8 mouse cellular contexts compared by ENCODE assay signal in genomic region chr13:3610118-3610794, GRCm38 (mm10). TPM values are rescaled to one million over a fixed set of nuclear protein-coding genes. Genes with fewer than 3 reads are reported as not detected.
A peak's percentile ranks its signal among the peaks of the same experiment; 100 is the strongest.
DNase-seq lines count a peak whose midpoint lies in the region; ATAC-seq and TF ChIP-seq lines count a peak whose summit lies in the region.

No protein-coding gene starts in this region.

- H3K4me1 ChIP-seq in E14TG2a.4 (replicated peaks; ENCODE audit: low read depth, low read length) = 0 out of 2 replicates have a peak, but pooled peaks cover 3% of the 10 kb centered on the region
- H3K4me1 ChIP-seq in intestine, embryonic 16.5 days (ENCODE audit: control insufficient read depth, insufficient read depth, low read length) = 0 out of 2 replicates have a peak, but pooled peaks cover 3% of the 10 kb centered on the region
- H3K4me1 ChIP-seq in liver, embryonic 13.5 days (replicated peaks) = peaks cover 4% of the 10 kb centered on the region

- peak overlapping the region; percentile 88 for H3K4me3 ChIP-seq in E14TG2a.4 (replicated peaks; ENCODE audit: low read length)
- H3K4me3 ChIP-seq in intestine, embryonic 16.5 days (ENCODE audit: low read length) = peak overlapping the region; percentile 99
- H3K4me3 ChIP-seq in liver, embryonic 13.5 days (replicated peaks) = peak overlapping the region; percentile 98

- H3K36me3 ChIP-seq in E14TG2a.4 (ENCODE audit: insufficient read depth, low read length) = no peaks in the 10 kb centered on the region
- H3K36me3 ChIP-seq in intestine, embryonic 16.5 days (ENCODE audit: control insufficient read depth, insufficient read depth, low read length) = no peaks in the 10 kb centered on the region
- no peaks in the 10 kb centered on the region for H3K36me3 ChIP-seq in liver, embryonic 13.5 days

- peak overlapping the region; percentile 55 for H3K4me2 ChIP-seq in intestine, embryonic 16.5 days (ENCODE audit: low read depth, low read length)
- H3K4me2 ChIP-seq in liver, embryonic 13.5 days = peak overlapping the region; percentile 95

- peaks cover 39% of the 10 kb centered on the region for H3K9me3 ChIP-seq in E14TG2a.4 (ENCODE audit: low read length)
- H3K9me3 ChIP-seq in intestine, embryonic 16.5 days (ENCODE audit: control insufficient read depth, low read length) = peaks cover 3% of the 10 kb centered on the region; the same call in 1 of the 2 replicates
- H3K9me3 ChIP-seq in liver, embryonic 13.5 days (replicated peaks) = no peaks in the 10 kb centered on the region

- TF ChIP-seq CTCF in E14TG2a.4 (conservative IDR thresholded peaks at IDR 0.05; ENCODE audit: low read length) = no peak

- H3K9ac ChIP-seq in intestine, embryonic 16.5 days (ENCODE audit: low read depth, low read length) = peak overlapping the region; percentile 90
- H3K9ac ChIP-seq in liver, embryonic 13.5 days = peak overlapping the region; percentile 89

- intact Hi-C loops in gastrocnemius, postnatal 14 days (cut with DNase I; ENCODE audit: low total_unique reads) = no loop called here

- ATAC-seq in common myeloid progenitor, adult 5-6 weeks (replicated peaks; ENCODE audit: low read depth, poor library complexity, severe bottlenecking) = peak; percentile 46
- peak; percentile 4; the same call in 1 of the 2 replicates for ATAC-seq in intestine, embryonic 16.5 days
- peak; percentile 12 for ATAC-seq in liver, embryonic 13.5 days (ENCODE audit: low read depth)

- DNase-seq in 3134 (ENCODE audit: extremely low read depth, insufficient read length, low spot score) = peak; percentile 71
- DNase-seq in gastrocnemius, postnatal 14 days = peak; percentile 3
- DNase-seq in liver, embryonic 13.5 days = peak; percentile 27
- peak; percentile 73 for DNase-seq in naive thymus-derived CD4-positive, alpha-beta T cell, adult 2 months (ENCODE audit: low read depth)
- peak; percentile 15 to 26 for DNase-seq in urinary bladder, postnatal 36 days (ENCODE audit: low spot score in 2 of 2)

- peak overlapping the region; percentile 90 for H3K27ac ChIP-seq in intestine, embryonic 16.5 days (ENCODE audit: low read length)
- peak overlapping the region; percentile 85 for H3K27ac ChIP-seq in liver, embryonic 13.5 days

- H3K27me3 ChIP-seq in E14TG2a.4 (ENCODE audit: insufficient read depth, low read length) = peaks cover 8% of the 10 kb centered on the region
- no peaks in the 10 kb centered on the region for H3K27me3 ChIP-seq in intestine, embryonic 16.5 days (replicated peaks; ENCODE audit: control insufficient read depth, insufficient read depth, low read length)
- H3K27me3 ChIP-seq in liver, embryonic 13.5 days = no peaks in the 10 kb centered on the region

- under 1% methylated on average over 46 of the region's 50 CpGs for WGBS in intestine, embryonic 16.5 days
- WGBS in liver, embryonic 13.5 days (ENCODE audit: insufficient replicate concordance) = under 1% methylated on average over 44 of the region's 50 CpGs

RNA-seq across cellular contexts. Expression of gene Fam208b, which starts 0.7 kb away (rescaled TPM):
- total RNA-seq in common myeloid progenitor, adult 5-6 weeks (2017) = 46.4 and 46.9 TPM in 2 replicates
- total RNA-seq in gastrocnemius, postnatal 14 days (2021) = 10 to 100 TPM in 1 of 2 experiments, 1 to 10 TPM in 1; 8.8 to 10.7 TPM
- 7.2 and 7.3 TPM in 2 replicates for polyA plus RNA-seq in intestine, embryonic 16.5 days (2015; fragmentation: Nextera tagmentation; extraction: Ambion mirVana)
- polyA plus RNA-seq in liver, embryonic 13.5 days (2015; fragmentation: Nextera tagmentation; extraction: Ambion mirVana) = 3.3 and 4.3 TPM in 2 replicates

RNA-seq across cellular contexts. Expression of gene Asb13, which starts 23.6 kb away (rescaled TPM):
- 4.8 and 6.0 TPM in 2 replicates for total RNA-seq in common myeloid progenitor, adult 5-6 weeks (2017)
- 1 to 10 TPM; 5.4 to 6.5 TPM for total RNA-seq in gastrocnemius, postnatal 14 days (2021)
- 6.8 and 6.9 TPM in 2 replicates for polyA plus RNA-seq in intestine, embryonic 16.5 days (2015; fragmentation: Nextera tagmentation; extraction: Ambion mirVana)
- polyA plus RNA-seq in liver, embryonic 13.5 days (2015; fragmentation: Nextera tagmentation; extraction: Ambion mirVana) = 2.1 and 2.8 TPM in 2 replicates

Comparison
In these comparisons a context has a peak if more than half of its experiments do, and no peak if none do; other contexts are left out.
1. Peak in every context shown above with its lines: DNase-seq, ATAC-seq, H3K4me3 ChIP-seq and H3K27ac ChIP-seq.
2. DNase-seq: peak in every context shown above with its lines; median percentile 73 in naive thymus-derived CD4-positive, alpha-beta T cell, adult 2 months; 71 in 3134; 27 in liver, embryonic 13.5 days; 20 in urinary bladder, postnatal 36 days; 3 in gastrocnemius, postnatal 14 days.